Mouse (Mus musculus) hindbrain, postnatal 0 days (tissue): ENCODE measurements around the gene Mtss1l. TPM values are rescaled to one million over a fixed set of nuclear protein-coding genes. Genes with fewer than 3 reads are reported as not detected.
A peak's percentile ranks its signal among the peaks of the same experiment; 100 is the strongest.

Experiments used
- ATAC-seq: fragments of 200-750 bp; cut with Nextera tagmentation; 2 replicates; pipeline ENCODE4 v1.8.0; 2017; ENCODE audit warnings: mild to moderate bottlenecking, moderate TSS enrichment, moderate library complexity
- DNase-seq: peaks from one replicate; pipeline ENCODE4 v3.0.0-alpha.2; 2015; ENCODE audit warnings: low spot score
- H3K27ac ChIP-seq: fragments of 300-500 bp; sonication (generic); 2 replicates; pipeline ENCODE4 v1.5.1; 2014; ENCODE audit warnings: mild to moderate bottlenecking
- H3K27me3 ChIP-seq: fragments of 300-500 bp; sonication (generic); 2 replicates; pipeline ENCODE4 v1.6.1; 2014; ENCODE audit warnings: low read length, mixed read lengths; ENCODE audit not compliant: insufficient read depth
- H3K36me3 ChIP-seq: fragments of 300-500 bp; sonication (generic); 2 replicates; pipeline ENCODE4 v1.6.1; 2014; ENCODE audit warnings: low read length, mixed read lengths; ENCODE audit not compliant: insufficient read depth
- H3K4me1 ChIP-seq: fragments of 300-500 bp; sonication (generic); 2 replicates; pipeline ENCODE4 v1.6.1; 2014; ENCODE audit warnings: antibody characterized with exemption, low read length, mixed read lengths; ENCODE audit not compliant: insufficient read depth
- H3K4me2 ChIP-seq: fragments of 300-500 bp; sonication (generic); 2 replicates; pipeline ENCODE4 v1.6.1; 2014; ENCODE audit warnings: low read depth, mild to moderate bottlenecking, low read length, moderate library complexity, mixed read lengths
- H3K4me3 ChIP-seq: fragments of 300-500 bp; sonication (generic); 2 replicates; pipeline ENCODE4 v1.5.1; 2014; ENCODE audit warnings: low read length
- H3K9ac ChIP-seq: fragments of 300-500 bp; sonication (generic); replicated peaks from 2 replicates; pipeline ENCODE4 v1.6.1; 2014; ENCODE audit warnings: mild to moderate bottlenecking, low read length, moderate library complexity, mixed read lengths
- H3K9me3 ChIP-seq: fragments of 300-500 bp; sonication (generic); 2 replicates; pipeline ENCODE4 v1.6.1; 2016; ENCODE audit warnings: low read length, mixed read lengths
- CTCF ChIP-seq: IDR thresholded peaks from 2 replicates; pipeline ENCODE4 v1.5.1; 2016; ENCODE audit warnings: antibody characterized with exemption, control low read depth, low read depth
- WGBS: fragments of 180-500 bp; shearing (Covaris S2); extraction: QIAGEN DNeasy Blood & Tissue Kit; methylation state at CpG from one replicate; pipeline ENCODE4 v1.1.7; 2014; 5-methylcytosine and 5-hydroxymethylcytosine counted together
- polyA plus RNA-seq: library from polyadenylated mRNA; unstranded; fragments of >200 nt; fragmentation: Nextera tagmentation; extraction: Ambion mirVana; gene quantifications from 2 replicates; pipeline ENCODE4 v1.2.1, GENCODE M21; 2015
- total RNA-seq: library from RNA; depleted of rRNA; stranded (reverse); fragments of >200 nt; gene quantifications from 2 replicates; pipeline ENCODE4 v1.2.3, GENCODE M21; 2014

Gene Mtss1l
- total and polyA plus RNA-seq, 2 experiments from 2014 or later = 32.9 to 81.0 TPM

DNA sequence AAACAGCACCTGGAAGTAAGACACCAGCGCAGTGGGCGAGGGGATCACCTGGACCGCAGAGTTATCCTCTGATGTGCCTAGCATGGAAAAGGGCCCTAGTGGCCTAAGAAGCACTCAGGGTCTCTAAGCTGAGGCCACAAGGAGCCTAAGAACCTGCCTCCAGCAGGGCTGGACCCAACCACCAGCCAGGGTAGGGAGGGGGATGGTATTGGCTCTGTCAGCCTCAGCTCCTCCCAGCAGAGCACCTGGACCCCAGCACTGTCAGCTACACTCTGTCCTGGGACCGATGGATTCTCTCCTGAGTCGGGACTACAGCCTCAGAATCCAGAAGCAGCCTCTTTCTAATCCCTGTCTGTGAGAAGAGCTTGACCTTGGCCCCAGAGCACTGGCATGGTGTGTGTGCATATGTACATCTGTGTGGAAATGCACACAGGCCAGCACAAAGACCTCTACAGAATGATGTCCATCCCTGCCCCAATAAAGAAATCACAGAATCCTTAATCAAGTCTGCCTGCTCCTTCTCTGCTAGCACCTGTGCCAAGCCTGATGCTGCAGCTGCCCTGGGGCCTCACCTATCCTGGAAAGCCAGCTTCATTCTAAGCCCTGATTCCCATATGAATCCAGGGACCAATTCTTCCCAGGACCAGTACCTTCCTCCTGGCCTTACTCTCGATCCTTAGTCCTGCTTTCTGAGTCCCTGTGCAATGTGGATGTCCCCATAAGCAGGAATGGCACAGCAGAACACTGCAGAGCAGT lies 1.2 kb upstream of the Mtss1l start:
- DNase-seq (no peak), ATAC-seq (no peak)
- Histone ChIP-seq H3K27ac (peak overlapping the region; percentile 98), H3K27me3 (no peaks in the 10 kb centered on the region), H3K4me2 (peak overlapping the region; percentile 81), H3K9ac (peak overlapping the region; percentile 99), H3K4me1 (peaks cover 78% of the 10 kb centered on the region), H3K9me3 (no peaks in the 10 kb centered on the region), H3K36me3 (no peaks in the 10 kb centered on the region), H3K4me3 (peak overlapping the region; percentile 90)
- TF ChIP-seq CTCF = no peak; the same call in 1 of the 2 replicates
- 60% methylated on average over 6 of the region's 6 CpGs for WGBS

- Histone ChIP-seq H3K27ac (peak overlapping the region; percentile 98), H3K4me2 (peak overlapping the region; percentile 81), H3K36me3 (peaks cover 5% of the 10 kb centered on the region; the same call in 1 of the 2 replicates), H3K4me3 (peak overlapping the region; percentile 90), H3K27me3 (no peaks in the 10 kb centered on the region), H3K9ac (peak overlapping the region; percentile 99), H3K4me1 (peaks cover 71% of the 10 kb centered on the region), H3K9me3 (no peaks in the 10 kb centered on the region)
- TF ChIP-seq CTCF = no peak
- ATAC-seq = peak; percentile 44
- DNase-seq = peak; percentile 67
- WGBS = under 1% methylated on average over 48 of the region's 59 CpGs
Measured at GRCm38 (mm10) chr8:110721606-110722413, 534 bp downstream of the Mtss1l start.

DNA sequence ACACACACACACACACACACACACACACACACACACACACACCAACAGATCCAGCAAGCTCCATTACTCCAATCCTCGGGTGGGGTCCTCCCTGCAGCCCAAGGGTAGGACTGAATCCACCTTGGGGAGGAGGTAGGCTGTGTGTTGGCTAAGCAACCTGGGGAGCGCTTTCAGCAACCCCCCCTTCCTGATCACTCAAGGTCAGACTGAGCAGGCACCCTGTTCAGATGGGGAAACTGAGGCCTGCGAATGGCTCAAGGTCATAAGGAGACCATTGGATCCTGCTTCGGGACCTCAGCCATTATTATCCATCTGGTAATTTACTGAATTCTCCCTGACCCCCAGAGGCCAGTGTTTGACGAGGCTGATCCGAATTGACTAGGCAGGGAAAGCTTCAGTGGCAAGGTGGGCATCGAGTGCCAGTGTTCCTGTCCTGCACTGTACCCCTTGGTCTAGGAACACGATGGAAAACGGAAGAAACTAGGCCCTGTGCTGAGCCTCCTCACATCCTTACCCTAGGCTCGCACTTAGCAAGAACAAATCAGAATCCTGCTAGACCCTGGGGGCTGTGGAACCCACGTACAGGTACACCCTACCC lies 1.2 kb downstream of the Mtss1l start:
- peaks cover 12% of the 10 kb centered on the region; the same call in 1 of the 2 replicates for H3K36me3 ChIP-seq
- ATAC-seq (no peak), DNase-seq (no peak)
- peak overlapping the region; percentile 98 for H3K27ac ChIP-seq
- TF ChIP-seq CTCF = no peak
- peak overlapping the region; percentile 81 for H3K4me2 ChIP-seq
- peak overlapping the region; percentile 99 for H3K9ac ChIP-seq
- H3K27me3 ChIP-seq = no peaks in the 10 kb centered on the region
- H3K9me3 ChIP-seq = no peaks in the 10 kb centered on the region
- peak overlapping the region; percentile 90 for H3K4me3 ChIP-seq
- H3K4me1 ChIP-seq = peaks cover 69% of the 10 kb centered on the region
- WGBS = 20% methylated on average over 11 of the region's 11 CpGs

DNA sequence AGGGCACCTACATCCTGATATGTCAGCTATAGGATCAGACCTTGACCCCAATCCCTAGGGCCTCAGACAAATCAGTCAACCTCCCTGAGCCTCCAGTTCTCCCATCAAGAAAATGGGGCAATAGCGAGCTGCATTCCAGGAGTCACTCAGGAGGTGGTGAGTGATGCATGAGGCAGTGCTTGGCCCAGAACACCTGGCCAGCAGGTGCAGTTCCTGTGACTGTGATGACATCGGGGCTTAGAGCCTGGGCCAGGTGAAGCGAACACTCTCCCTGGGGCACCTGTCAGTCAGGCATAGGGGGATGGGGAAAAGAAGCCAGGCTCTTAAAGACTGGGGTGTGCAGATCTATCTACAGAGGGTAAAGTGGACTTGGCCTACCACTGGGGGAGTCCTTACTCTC lies 3.2 kb downstream of the Mtss1l start:
- Histone ChIP-seq H3K4me2 (peak overlapping the region; percentile 81), H3K4me1 (peaks cover 51% of the 10 kb centered on the region), H3K9me3 (no peaks in the 10 kb centered on the region), H3K4me3 (peak overlapping the region; percentile 90; the same call in 1 of the 2 replicates), H3K27ac (peak overlapping the region; percentile 98), H3K27me3 (no peaks in the 10 kb centered on the region), H3K36me3 (peaks cover 32% of the 10 kb centered on the region), H3K9ac (peak overlapping the region; percentile 99)
- 68% methylated on average over 3 of the region's 3 CpGs for WGBS
- ATAC-seq (no peak), DNase-seq (no peak)
- no peak for TF ChIP-seq CTCF

DNA sequence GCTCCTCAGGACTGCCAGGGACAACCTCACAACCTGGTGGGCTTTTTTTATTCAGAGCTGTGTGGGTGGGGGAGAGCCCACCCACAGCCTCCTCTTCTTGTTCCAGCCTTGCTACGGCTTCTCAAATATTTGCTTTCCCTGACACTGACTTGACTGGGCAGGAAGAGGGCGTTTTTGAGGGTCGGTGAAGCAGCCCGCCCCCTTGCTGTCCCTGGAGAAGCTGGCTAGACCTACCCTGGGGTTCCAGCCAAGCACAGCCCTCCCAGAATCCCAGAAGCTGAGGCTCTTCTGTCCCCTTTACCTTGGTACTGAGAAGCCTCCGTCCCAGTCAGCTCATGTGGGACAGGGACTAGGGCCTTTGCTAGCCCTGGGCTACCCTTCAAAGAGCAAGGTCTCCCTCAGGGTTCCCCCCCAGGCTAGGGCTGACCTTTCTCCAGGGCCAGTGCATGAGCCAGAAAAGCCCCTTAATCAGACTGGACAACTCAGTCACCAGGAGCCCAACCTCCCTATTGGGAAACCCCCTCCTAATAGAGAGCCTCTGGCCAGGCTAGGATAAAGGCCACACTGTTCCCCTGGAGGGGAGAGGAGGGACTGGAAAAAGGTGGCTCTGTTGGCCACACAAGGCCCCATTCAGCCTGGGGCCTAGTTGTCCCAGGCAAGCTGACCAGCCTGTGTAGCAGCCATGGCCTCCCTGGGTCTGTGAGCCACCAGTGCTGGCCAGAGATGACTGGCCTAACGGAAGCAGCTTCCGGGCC lies 4.0 kb downstream of the Mtss1l start:
- TF ChIP-seq CTCF = peak; percentile 24
- Histone ChIP-seq H3K9ac (peak overlapping the region; percentile 99), H3K4me1 (peaks cover 44% of the 10 kb centered on the region), H3K27ac (peak overlapping the region; percentile 98), H3K36me3 (peaks cover 39% of the 10 kb centered on the region), H3K4me3 (0 out of 2 replicates have a peak overlapping the region, but pooled peaks have one; percentile 4), H3K4me2 (peak overlapping the region; percentile 81), H3K27me3 (no peaks in the 10 kb centered on the region), H3K9me3 (no peaks in the 10 kb centered on the region)
- 27% methylated on average over 7 of the region's 7 CpGs for WGBS
- ATAC-seq = peak; percentile 31; the same call in 1 of the 2 replicates
- peak; percentile 65 for DNase-seq

GRCm38 (mm10) chr8:110726893-110727292 lies 5.6 kb downstream of the Mtss1l start:
- Histone ChIP-seq H3K9me3 (no peaks in the 10 kb centered on the region), H3K4me3 (no peak overlapping the region), H3K9ac (0 out of 2 replicates have a peak overlapping the region, but pooled peaks have one; percentile 28), H3K27me3 (no peaks in the 10 kb centered on the region), H3K4me1 (peaks cover 38% of the 10 kb centered on the region), H3K27ac (peak overlapping the region; percentile 98; the same call in 1 of the 2 replicates), H3K4me2 (no peak overlapping the region), H3K36me3 (peaks cover 51% of the 10 kb centered on the region)
- ATAC-seq (peak; percentile 31), DNase-seq (peak; percentile 89)
- TF ChIP-seq CTCF = peak; percentile 91
- WGBS = 3% methylated on average over 18 of the region's 18 CpGs
